Mouse (Mus musculus) heart, embryonic 16.5 days (tissue): ENCODE results near the gene Hibadh. TPM values are rescaled to one million over a fixed set of nuclear protein-coding genes. Genes with fewer than 3 reads are reported as not detected.

ENCODE experiments used
- ATAC-seq: fragments of 200-750 bp; cut with Nextera tagmentation; replicated peaks from 2 replicates; pipeline ENCODE4 v1.8.0; 2017; ENCODE audit warnings: moderate number of reproducible peaks; ENCODE audit not compliant: insufficient read depth, low FRiP score; ENCODE audit errors: extremely low read depth
- H3K27ac ChIP-seq: fragments of 300-500 bp; sonication (generic); 2 replicates; pipeline ENCODE4 v1.5.1; 2014; ENCODE audit warnings: mild to moderate bottlenecking, low read length, control low read depth, moderate library complexity
- H3K27me3 ChIP-seq: fragments of 300-500 bp; sonication (generic); 2 replicates; pipeline ENCODE4 v1.6.1; 2014; ENCODE audit warnings: low read length, mixed read lengths; ENCODE audit not compliant: control insufficient read depth, insufficient read depth
- H3K36me3 ChIP-seq: fragments of 300-500 bp; sonication (generic); 2 replicates; pipeline ENCODE4 v1.6.1; 2014; ENCODE audit not compliant: control insufficient read depth, insufficient read depth
- H3K4me1 ChIP-seq: fragments of 300-500 bp; sonication (generic); 2 replicates; pipeline ENCODE4 v1.6.1; 2014; ENCODE audit warnings: low read length, mixed read lengths; ENCODE audit not compliant: control insufficient read depth, insufficient read depth
- H3K4me2 ChIP-seq: fragments of 300-500 bp; sonication (generic); 2 replicates; pipeline ENCODE4 v1.6.1; 2014; ENCODE audit warnings: low read depth, mild to moderate bottlenecking, control low read depth, low read length
- H3K4me3 ChIP-seq: fragments of 300-500 bp; sonication (generic); 2 replicates; pipeline ENCODE4 v1.5.1; 2014; ENCODE audit warnings: mild to moderate bottlenecking, control low read depth, low read length
- H3K9ac ChIP-seq: fragments of 300-500 bp; sonication (generic); 2 replicates; pipeline ENCODE4 v1.6.1; 2014; ENCODE audit warnings: low read length, control low read depth
- H3K9me3 ChIP-seq: fragments of 300-500 bp; sonication (generic); replicated peaks from 2 replicates; pipeline ENCODE4 v1.6.1; 2016; ENCODE audit warnings: low read length; ENCODE audit not compliant: control insufficient read depth
- WGBS: fragments of 180-500 bp; shearing (Covaris S2); extraction: QIAGEN DNeasy Blood & Tissue Kit; methylation state at CpG from one replicate; pipeline ENCODE4 v1.1.7; 2014; 5-methylcytosine and 5-hydroxymethylcytosine counted together
- polyA plus RNA-seq: library from polyadenylated mRNA; unstranded; fragments of >200 nt; fragmentation: Nextera tagmentation; extraction: Ambion mirVana; gene quantifications from 2 replicates; pipeline ENCODE4 v1.2.1, GENCODE M21; 2015

Gene Hibadh
- polyA plus RNA-seq, 1 experiment from 2014 or later, result 203 TPM

DNA sequence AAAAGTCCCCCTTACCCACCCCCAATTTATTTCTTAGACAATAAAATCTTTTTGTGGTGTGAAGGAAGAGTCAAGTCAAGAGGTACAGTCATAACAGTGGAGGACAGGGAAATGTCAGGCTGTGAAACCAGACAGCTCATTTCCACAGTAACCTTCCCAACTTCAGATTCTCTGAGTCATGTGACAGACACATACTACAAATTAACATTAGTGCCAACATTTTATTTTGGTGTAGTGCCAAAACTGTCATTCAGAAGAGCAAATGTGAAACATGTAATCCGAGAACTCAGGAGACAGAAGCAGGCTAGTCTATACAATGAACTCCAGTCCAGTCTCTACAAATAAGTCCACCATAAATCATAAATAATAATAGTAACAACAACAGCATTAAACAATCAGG, 45.4 kb downstream of the Hibadh start:
- WGBS, result 40% methylated on average over 1 of the region's 1 CpGs

DNA sequence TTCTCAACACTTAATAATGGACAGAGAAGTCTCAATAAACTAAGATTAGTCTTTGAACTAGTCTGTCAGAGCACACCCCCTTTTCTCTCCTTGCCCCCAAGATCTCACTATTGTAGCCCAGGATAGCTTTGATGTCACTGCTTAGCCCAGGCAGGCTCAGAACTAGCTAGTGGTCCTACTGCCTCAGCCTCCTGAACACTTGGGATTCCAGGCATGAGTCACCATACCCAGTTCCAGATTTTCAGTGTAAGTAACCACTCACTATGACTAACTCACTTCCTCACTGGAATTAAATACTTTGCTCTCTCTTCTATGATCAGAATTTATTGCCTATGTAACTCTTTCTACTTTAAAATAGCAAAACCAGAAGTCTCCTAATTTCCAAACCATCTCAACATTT, 53.6 kb downstream of the Hibadh start:
- Histone ChIP-seq H3K27me3 (no peaks in the 10 kb centered on the region), H3K27ac (no peak overlapping the region), H3K4me3 (no peak overlapping the region), H3K4me2 (no peak overlapping the region), H3K9me3 (no peaks in the 10 kb centered on the region), H3K36me3 (peaks cover 5% of the 10 kb centered on the region; the same call in 1 of the 2 replicates), H3K4me1 (no peaks in the 10 kb centered on the region), H3K9ac (no peak overlapping the region)
- ATAC-seq, result no peak

More for the DNA sequence above, 45.4 kb downstream of the Hibadh start:
- Histone ChIP-seq H3K9me3 (no peaks in the 10 kb centered on the region), H3K27me3 (no peaks in the 10 kb centered on the region), H3K27ac (no peak overlapping the region), H3K36me3 (no peaks in the 10 kb centered on the region), H3K4me1 (0 out of 2 replicates have a peak, but pooled peaks cover 4% of the 10 kb centered on the region), H3K9ac (no peak overlapping the region), H3K4me3 (no peak overlapping the region), H3K4me2 (no peak overlapping the region)
- no peak for ATAC-seq

DNA sequence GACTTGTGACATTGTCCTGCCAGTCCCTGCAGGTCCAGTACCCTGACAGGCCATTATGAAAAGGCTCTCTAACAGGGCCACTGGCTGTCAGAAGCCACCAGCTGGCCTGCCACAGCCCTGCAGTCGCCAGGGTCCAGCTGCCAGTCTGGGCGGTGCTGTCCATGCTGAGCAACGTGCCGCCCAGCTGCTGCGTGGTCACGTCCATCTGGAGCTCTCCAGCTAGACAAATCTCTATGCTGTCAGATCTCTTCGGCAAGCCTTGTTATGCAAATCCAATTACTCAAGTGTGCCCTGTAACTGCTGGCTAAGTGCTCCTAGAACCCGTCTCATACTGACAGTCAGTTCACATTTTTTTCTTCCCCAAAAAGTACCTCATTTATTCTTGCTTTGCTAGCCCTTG, 55.8 kb downstream of the Hibadh start:
- H3K27me3 ChIP-seq, result no peaks in the 10 kb centered on the region
- ATAC-seq, result no peak
- H3K9ac ChIP-seq, result no peak overlapping the region
- 27% methylated on average over 8 of the region's 8 CpGs for WGBS
- peaks cover 5% of the 10 kb centered on the region; the same call in 1 of the 2 replicates for H3K36me3 ChIP-seq
- no peak overlapping the region for H3K27ac ChIP-seq
- no peaks in the 10 kb centered on the region for H3K9me3 ChIP-seq
- no peak overlapping the region for H3K4me3 ChIP-seq
- H3K4me1 ChIP-seq, result no peaks in the 10 kb centered on the region
- no peak overlapping the region for H3K4me2 ChIP-seq

DNA sequence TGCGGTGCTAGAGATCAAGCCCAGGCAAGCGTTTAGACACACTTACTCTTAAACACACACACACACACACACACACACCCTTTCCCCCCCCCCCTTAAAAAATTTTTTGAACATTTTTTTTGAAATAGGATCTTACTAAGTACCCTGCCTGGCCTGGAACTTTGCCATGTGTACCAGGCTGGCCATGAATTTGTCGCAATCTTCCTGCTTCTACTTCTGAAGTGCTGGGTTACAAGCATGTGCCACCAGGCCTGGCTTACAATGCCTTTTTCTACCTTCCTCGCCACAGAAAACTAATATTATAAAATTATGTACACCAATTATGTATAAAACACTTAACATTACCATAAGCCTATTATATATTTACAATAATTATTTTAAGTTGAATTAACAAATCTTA, 59.1 kb downstream of the Hibadh start:
- 84% methylated on average over 4 of the region's 4 CpGs for WGBS
- ATAC-seq, result no peak
- H3K4me3 ChIP-seq, result no peak overlapping the region

DNA sequence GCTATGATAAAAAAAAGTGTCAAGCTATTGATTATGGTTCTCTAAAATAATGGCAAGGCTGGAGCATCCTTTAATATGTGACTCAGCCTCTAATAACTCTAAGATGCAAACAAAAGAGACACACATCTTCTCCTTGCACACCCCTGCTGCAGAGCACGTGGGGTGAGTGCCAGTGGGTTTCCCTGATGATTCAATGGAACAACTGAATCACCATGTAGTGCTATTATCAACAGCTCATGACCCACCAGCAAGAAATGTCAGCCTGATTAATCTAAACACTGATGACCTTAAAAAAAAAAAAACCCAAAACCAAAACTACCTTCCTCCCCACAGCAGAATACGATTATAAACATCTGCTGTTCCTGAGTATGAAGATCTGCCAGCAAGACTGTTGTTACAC, 61.9 kb downstream of the Hibadh start:
- 67% methylated on average over 2 of the region's 2 CpGs for WGBS

More for the DNA sequence above, 59.1 kb downstream of the Hibadh start:
- no peak overlapping the region for H3K27ac ChIP-seq
- H3K4me2 ChIP-seq, result no peak overlapping the region
- no peaks in the 10 kb centered on the region for H3K27me3 ChIP-seq
- H3K4me1 ChIP-seq, result peaks cover 4% of the 10 kb centered on the region; the same call in 1 of the 2 replicates
- H3K9ac ChIP-seq, result no peak overlapping the region
- H3K9me3 ChIP-seq, result no peaks in the 10 kb centered on the region
- H3K36me3 ChIP-seq, result no peaks in the 10 kb centered on the region

DNA sequence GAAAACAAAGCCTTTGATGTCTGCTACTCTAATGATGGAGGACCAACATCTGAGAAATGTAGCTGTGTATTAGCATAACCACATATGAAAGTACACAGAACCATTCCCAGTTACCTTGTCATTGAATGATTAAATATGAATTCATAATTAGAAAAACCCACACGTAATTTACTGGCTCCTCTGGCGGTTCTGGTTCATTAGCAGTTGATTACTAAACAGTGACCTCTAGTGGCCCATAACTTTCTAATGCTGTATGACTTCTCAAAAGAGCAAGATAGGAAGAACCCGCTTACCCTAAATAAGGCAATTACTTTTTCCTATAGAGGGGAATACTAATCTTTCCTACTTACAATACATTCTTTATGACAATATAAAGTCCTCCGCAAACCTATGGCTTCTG, 62.9 kb downstream of the Hibadh start:
- 24% methylated on average over 4 of the region's 4 CpGs for WGBS
- no peak for ATAC-seq

More for the DNA sequence above, 61.9 kb downstream of the Hibadh start:
- Histone ChIP-seq H3K27me3 (no peaks in the 10 kb centered on the region), H3K27ac (no peak overlapping the region), H3K9ac (no peak overlapping the region), H3K36me3 (no peaks in the 10 kb centered on the region), H3K9me3 (no peaks in the 10 kb centered on the region), H3K4me1 (peaks cover 6% of the 10 kb centered on the region), H3K4me3 (no peak overlapping the region), H3K4me2 (no peak overlapping the region)
- ATAC-seq, result no peak

DNA sequence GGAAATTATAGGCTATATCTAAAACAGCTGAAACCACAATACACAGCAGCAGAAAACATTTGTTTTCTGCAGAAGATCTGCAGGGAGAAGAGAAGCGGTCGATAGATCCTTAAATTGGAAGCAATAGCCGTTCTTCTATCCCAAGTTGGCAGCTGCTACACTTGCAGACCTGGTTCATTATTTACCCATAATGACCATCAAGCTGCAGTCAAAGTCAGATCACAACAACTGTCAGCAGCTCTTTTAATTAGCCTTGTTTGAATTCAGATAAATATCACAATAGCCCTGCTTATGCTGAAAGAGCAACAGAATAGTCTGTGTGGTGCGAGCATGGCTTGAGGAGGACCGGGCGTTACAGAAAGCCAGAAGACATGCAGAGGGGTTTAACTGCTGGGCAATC, 71.5 kb downstream of the Hibadh start:
- WGBS, result 89% methylated on average over 6 of the region's 6 CpGs
- Histone ChIP-seq H3K4me2 (no peak overlapping the region), H3K9ac (no peak overlapping the region), H3K4me3 (no peak overlapping the region), H3K27me3 (no peaks in the 10 kb centered on the region), H3K4me1 (no peaks in the 10 kb centered on the region), H3K27ac (no peak overlapping the region), H3K36me3 (no peaks in the 10 kb centered on the region), H3K9me3 (no peaks in the 10 kb centered on the region)
- no peak for ATAC-seq

More for the DNA sequence above, 62.9 kb downstream of the Hibadh start:
- H3K9ac ChIP-seq, result no peak overlapping the region
- H3K4me3 ChIP-seq, result no peak overlapping the region
- no peak overlapping the region for H3K27ac ChIP-seq
- no peaks in the 10 kb centered on the region for H3K36me3 ChIP-seq
- H3K4me1 ChIP-seq, result peaks cover 6% of the 10 kb centered on the region
- H3K4me2 ChIP-seq, result no peak overlapping the region
- no peaks in the 10 kb centered on the region for H3K27me3 ChIP-seq
- H3K9me3 ChIP-seq, result no peaks in the 10 kb centered on the region

DNA sequence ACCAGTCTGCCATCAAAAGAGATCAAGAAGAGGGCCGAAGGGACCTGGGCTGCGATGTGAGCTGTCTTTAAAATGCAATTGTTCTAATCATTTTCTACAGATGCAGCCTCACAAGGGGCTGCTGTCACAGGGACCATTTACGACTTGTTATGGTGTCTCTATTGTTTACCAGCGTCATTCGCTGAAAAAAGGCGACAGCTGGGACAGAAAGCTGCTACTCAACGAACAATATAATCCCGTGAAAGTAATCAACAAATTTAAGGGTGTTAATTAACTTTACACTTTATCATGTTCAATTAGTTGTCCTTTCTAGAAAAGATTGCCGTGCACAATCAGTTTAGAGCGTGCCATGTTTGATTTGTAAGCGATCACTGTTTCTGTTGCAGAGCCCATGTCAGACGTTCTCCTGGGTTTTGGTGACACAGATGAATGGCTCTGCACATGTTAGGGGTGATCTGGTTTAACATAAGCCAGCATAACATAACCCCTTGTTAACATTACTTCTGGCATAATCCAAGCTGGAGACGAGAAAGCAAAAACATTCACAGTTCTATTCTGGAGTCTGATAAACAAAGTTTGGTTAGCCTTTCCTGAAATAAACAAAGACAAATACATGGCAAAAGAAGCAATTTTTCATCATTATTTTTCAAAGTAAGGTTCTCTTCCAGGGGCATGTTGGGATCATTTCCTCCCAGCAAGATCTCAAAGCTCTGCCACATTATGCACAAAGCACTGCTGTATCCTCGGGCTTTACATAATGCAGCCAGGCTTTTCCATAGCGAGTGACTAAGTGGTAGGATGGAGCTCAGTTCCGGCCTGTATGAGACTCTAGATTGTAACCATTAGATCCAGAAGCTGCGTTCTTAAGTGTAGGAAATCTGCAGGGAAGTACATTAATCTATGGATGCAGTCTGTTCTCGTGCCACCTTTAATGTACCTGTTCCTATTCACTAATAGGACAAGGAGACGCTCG, 72.6 kb downstream of the Hibadh start:
- Histone ChIP-seq H3K4me2 (no peak overlapping the region), H3K9me3 (no peaks in the 10 kb centered on the region), H3K27me3 (no peaks in the 10 kb centered on the region), H3K27ac (no peak overlapping the region), H3K4me1 (no peaks in the 10 kb centered on the region), H3K36me3 (no peaks in the 10 kb centered on the region), H3K4me3 (no peak overlapping the region), H3K9ac (no peak overlapping the region)
- ATAC-seq, result no peak
- WGBS, result 79% methylated on average over 20 of the region's 20 CpGs

DNA sequence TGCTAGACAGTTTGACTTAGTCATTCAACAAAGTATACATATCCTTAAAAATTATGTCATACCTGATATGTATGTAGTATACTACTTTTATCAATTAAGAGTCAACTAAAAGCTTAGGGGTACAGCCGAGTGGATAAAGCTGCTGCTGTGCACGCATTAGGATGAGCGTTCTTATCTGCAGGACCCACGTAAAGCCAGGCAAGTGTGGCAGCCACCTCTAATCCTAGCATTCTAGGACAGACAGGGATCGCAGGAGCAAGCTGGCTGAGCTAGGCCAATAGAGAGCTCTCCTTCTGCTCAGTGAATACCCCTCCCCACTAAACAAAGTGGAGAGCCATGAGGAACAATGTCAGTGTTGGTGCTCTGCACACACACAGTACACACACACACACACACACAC, 75.0 kb downstream of the Hibadh start:
- Histone ChIP-seq H3K27ac (no peak overlapping the region), H3K4me1 (no peaks in the 10 kb centered on the region), H3K4me2 (no peak overlapping the region), H3K36me3 (no peaks in the 10 kb centered on the region), H3K27me3 (no peaks in the 10 kb centered on the region), H3K9ac (no peak overlapping the region), H3K4me3 (no peak overlapping the region), H3K9me3 (no peaks in the 10 kb centered on the region)
- WGBS, result 64% methylated on average over 5 of the region's 5 CpGs
- ATAC-seq, result no peak
